Mouse (Mus musculus) CH12.LX (cell line): ENCODE measurements around the gene Cdc37. TPM values are rescaled to one million over a fixed set of nuclear protein-coding genes. Genes with fewer than 3 reads are reported as not detected.
A peak's percentile ranks its signal among the peaks of the same experiment; 100 is the strongest.

Source experiments
- DNase-seq: peaks from one replicate; pipeline ENCODE4 v3.0.0-alpha.2; 2013; ENCODE audit errors: extremely low read depth
- H3K27ac ChIP-seq: 2 replicates; pipeline ENCODE4 v1.5.1; 2012; ENCODE audit warnings: low read depth, mild to moderate bottlenecking, control low read depth, moderate library complexity; ENCODE audit not compliant: insufficient read depth
- H3K27me3 ChIP-seq: replicated peaks from 2 replicates; pipeline ENCODE3; 2012; ENCODE audit warnings: inconsistent platforms
- H3K36me3 ChIP-seq, 2 experiments: replicated peaks in 1 of 2; 2 replicates each; pipeline versions ENCODE3 to v1.6.1; 2012; ENCODE audit warnings: inconsistent platforms in 1 of 2, low read length in 1 of 2, mild to moderate bottlenecking in 1 of 2, mixed read lengths in 1 of 2, moderate library complexity in 1 of 2; ENCODE audit not compliant: control insufficient read depth in 1 of 2, insufficient read depth in 1 of 2
- H3K4me1 ChIP-seq, 2 experiments: 2 replicates each; pipeline ENCODE4 v1.6.1; 2012; ENCODE audit warnings: inconsistent platforms in 1 of 2, moderate library complexity in 1 of 2; ENCODE audit not compliant: insufficient read depth in 2 of 2, control insufficient read depth in 1 of 2
- H3K4me2 ChIP-seq: 2 replicates; pipeline ENCODE4 v1.6.1; 2012; ENCODE audit warnings: low read depth, mild to moderate bottlenecking, control low read depth; ENCODE audit not compliant: poor library complexity, insufficient read depth, severe bottlenecking
- H3K4me3 ChIP-seq, 3 experiments: fragments of 150-350 bp in 1 of 3; sonication (generic) in 1 of 3; replicated peaks in 1 of 3; 2 replicates each; pipeline versions ENCODE3 to v1.5.1; 2011 to 2012; ENCODE audit warnings: low read depth in 2 of 3, low read length in 2 of 3, mild to moderate bottlenecking in 2 of 3, moderate library complexity in 2 of 3, control low read depth in 1 of 3, improper control_type of control experiment in 1 of 3, inconsistent platforms in 1 of 3, mixed read lengths in 1 of 3; ENCODE audit not compliant: poor library complexity in 1 of 3
- H3K79me2 ChIP-seq: replicated peaks from 2 replicates; pipeline ENCODE4 v1.6.1; 2012; ENCODE audit warnings: mild to moderate bottlenecking, moderate library complexity; ENCODE audit not compliant: control insufficient read depth, poor library complexity, insufficient read depth, severe bottlenecking; ENCODE audit errors: extremely low read depth
- H3K9ac ChIP-seq: 2 replicates; pipeline ENCODE4 v1.6.1; 2012; ENCODE audit warnings: low read depth, mild to moderate bottlenecking, control low read depth, moderate library complexity; ENCODE audit not compliant: insufficient read depth
- H3K9me3 ChIP-seq: replicated peaks from 2 replicates; pipeline ENCODE3; 2012; ENCODE audit warnings: low read length, inconsistent platforms, mixed read lengths
- BHLHE40 ChIP-seq: IDR thresholded peaks from 2 replicates; pipeline ENCODE4 v1.6.1; 2011; ENCODE audit warnings: mild to moderate bottlenecking, low read depth, low read length, improper control_type of control experiment
- CHD2 ChIP-seq: IDR thresholded peaks from 2 replicates; pipeline ENCODE4 v1.6.1; 2011; ENCODE audit warnings: low read length, improper control_type of control experiment
- CTCF ChIP-seq, 2 experiments: IDR thresholded peaks in 1 of 2; conservative IDR thresholded peaks in 1 of 2; 2 replicates each; pipeline ENCODE4 v1.5.1; 2011 to 2012; ENCODE audit warnings: low read depth in 2 of 2, low read length in 2 of 2, improper control_type of control experiment in 1 of 2, inconsistent platforms in 1 of 2, mild to moderate bottlenecking in 1 of 2, moderate library complexity in 1 of 2
- E2F4 ChIP-seq: IDR thresholded peaks from 2 replicates; pipeline ENCODE4 v1.6.1; 2011; ENCODE audit warnings: low read depth, low read length, improper control_type of control experiment; ENCODE audit not compliant: insufficient replicate concordance
- ELF1 ChIP-seq: IDR thresholded peaks from 2 replicates; pipeline ENCODE4 v1.6.1; 2014; ENCODE audit warnings: low read depth, mild to moderate bottlenecking, inconsistent platforms, low read length, improper control_type of control experiment
- EP300 ChIP-seq: IDR thresholded peaks from 2 replicates; pipeline ENCODE4 v1.6.1; 2011; ENCODE audit warnings: low read length, improper control_type of control experiment
- ETS1 ChIP-seq: conservative IDR thresholded peaks from 2 replicates; pipeline ENCODE4 v1.6.1; 2012; ENCODE audit warnings: low read depth, mild to moderate bottlenecking, inconsistent platforms, low read length, improper control_type of control experiment, moderate library complexity
- GABPA ChIP-seq: IDR thresholded peaks from 2 replicates; pipeline ENCODE4 v1.6.1; 2012; ENCODE audit warnings: low read depth, low read length, improper control_type of control experiment, inconsistent platforms; ENCODE audit not compliant: insufficient replicate concordance
- IRF4 ChIP-seq: IDR thresholded peaks from 2 replicates; pipeline ENCODE4 v1.6.1; 2014; ENCODE audit warnings: low read depth, mild to moderate bottlenecking, inconsistent platforms, low read length, improper control_type of control experiment
- JUN ChIP-seq: IDR thresholded peaks from 2 replicates; pipeline ENCODE4 v1.6.1; 2011; ENCODE audit warnings: low read depth, mild to moderate bottlenecking, low read length, improper control_type of control experiment, moderate library complexity; ENCODE audit not compliant: insufficient read depth
- MAX ChIP-seq: IDR thresholded peaks from 2 replicates; pipeline ENCODE4 v1.6.1; 2011; ENCODE audit warnings: low read length, improper control_type of control experiment
- MAZ ChIP-seq: IDR thresholded peaks from 2 replicates; pipeline ENCODE4 v1.6.1; 2012; ENCODE audit warnings: low read depth, mild to moderate bottlenecking, inconsistent platforms, low read length, improper control_type of control experiment, moderate library complexity
- MEF2A ChIP-seq: IDR thresholded peaks from 2 replicates; pipeline ENCODE4 v1.6.1; 2014; ENCODE audit warnings: low read depth, mild to moderate bottlenecking, inconsistent platforms, low read length, improper control_type of control experiment, borderline replicate concordance
- MYC ChIP-seq: IDR thresholded peaks from 2 replicates; pipeline ENCODE4 v1.6.1; 2011; ENCODE audit warnings: low read depth, mild to moderate bottlenecking, improper control_type of control experiment, low read length
- NRF1 ChIP-seq: IDR thresholded peaks from 2 replicates; pipeline ENCODE4 v1.6.1; 2014; ENCODE audit warnings: low read depth, mild to moderate bottlenecking, inconsistent platforms, low read length, improper control_type of control experiment, moderate library complexity
- POLR2A ChIP-seq: IDR thresholded peaks from 2 replicates; pipeline ENCODE4 v1.6.1; 2011; ENCODE audit warnings: low read depth, mild to moderate bottlenecking, improper control_type of control experiment, low read length
- POLR2AphosphoS2 ChIP-seq: IDR thresholded peaks from 2 replicates; pipeline ENCODE4 v1.6.1; 2011; ENCODE audit warnings: low read depth, low read length, improper control_type of control experiment
- RAD21 ChIP-seq: IDR thresholded peaks from 2 replicates; pipeline ENCODE4 v1.6.1; 2011; ENCODE audit warnings: low read depth, mild to moderate bottlenecking, low read length, improper control_type of control experiment, moderate library complexity
- SMC3 ChIP-seq: IDR thresholded peaks from 2 replicates; pipeline ENCODE4 v1.6.1; 2011; ENCODE audit warnings: low read depth, low read length, improper control_type of control experiment
- TBP ChIP-seq: conservative IDR thresholded peaks from 2 replicates; pipeline ENCODE4 v1.6.1; 2011; ENCODE audit warnings: low read depth, low read length, improper control_type of control experiment
- TCF12 ChIP-seq: IDR thresholded peaks from 2 replicates; pipeline ENCODE4 v1.6.1; 2014; ENCODE audit warnings: low read depth, mild to moderate bottlenecking, inconsistent platforms, low read length, improper control_type of control experiment
- USF2 ChIP-seq: conservative IDR thresholded peaks from 2 replicates; pipeline ENCODE4 v1.6.1; 2011; ENCODE audit warnings: low read depth, low read length, improper control_type of control experiment
- ZKSCAN1 ChIP-seq: IDR thresholded peaks from 2 replicates; pipeline ENCODE4 v1.6.1; 2012; ENCODE audit warnings: low read depth, inconsistent platforms, low read length, improper control_type of control experiment, borderline replicate concordance
- ZMIZ1 ChIP-seq: IDR thresholded peaks from 2 replicates; pipeline ENCODE4 v1.6.1; 2012; ENCODE audit warnings: low read depth, mild to moderate bottlenecking, inconsistent platforms, low read length, improper control_type of control experiment
- ZNF384 ChIP-seq: IDR thresholded peaks from 2 replicates; pipeline ENCODE4 v1.6.1; 2012; ENCODE audit warnings: low read depth, low read length, improper control_type of control experiment, inconsistent platforms
- dilution Hi-C: fragments of 300-500 bp; cut with MboI; formaldehyde crosslinking; loops from 2 replicates; pipeline ENCODE4 v1.14.3; 2020; ENCODE audit warnings: low sequenced_read_pairs; ENCODE audit not compliant: extremely low pct_unique_long_range_greater_than_20kb, extremely low pct_ligation_motif_present
- in situ Hi-C: fragments of 300-500 bp; cut with MboI; formaldehyde crosslinking; loops from 3 replicates; pipeline ENCODE4 v1.14.3; 2019; ENCODE audit warnings: low sequenced_read_pairs, low pct_ligation_motif_present, low pct_unique_long_range_greater_than_20kb, mixed read lengths
- polyA plus RNA-seq: library from polyadenylated mRNA; unstranded; fragments of >175 nt; gene quantifications from 2 replicates; pipeline ENCODE4 v1.2.1, GENCODE M21; 2012; ENCODE audit warnings: low read depth; ENCODE audit not compliant: insufficient read length
- total RNA-seq, 2 experiments: library from RNA; depleted of rRNA; stranded (reverse); fragments of 300-350 nt in 1 of 2; fragments of >200 nt in 1 of 2; gene quantifications; 2 replicates each; pipeline ENCODE4 v1.2.3; 2012 to 2014

Gene Cdc37
- total and polyA plus RNA-seq, 3 experiments, result 87.2 to 447 (median 230) TPM

- peaks cover 28 to 74% of the 10 kb centered on the region in 2 experiments for H3K4me1 ChIP-seq
- in situ Hi-C loops (loop anchor here (5.0 kb wide), 1 partner anchor 41 kb away; the partner anchor contains the start of genes Gm38431 and Raver1), dilution Hi-C loops (no loop called here)
- no peaks in the 10 kb centered on the region for H3K27me3 ChIP-seq
- H3K27ac ChIP-seq, result peak overlapping the region; percentile 98
- H3K4me2 ChIP-seq, result no peak overlapping the region; the same call in 1 of the 2 replicates
- TF ChIP-seq TCF12, result peak; percentile 88
- peak; percentile 31; the same call in 1 of the 2 replicates for TF ChIP-seq NRF1
- TF ChIP-seq JUN, result no peak
- no peak for TF ChIP-seq ZKSCAN1
- no peak for TF ChIP-seq USF2
- peak in 1 of 2 experiments; percentile 69; a peak in 2 of 4 replicates for TF ChIP-seq CTCF (conservative IDR thresholded peaks at IDR 0.05 in 1 of 2, IDR thresholded peaks at IDR 0.05 in 1 of 2; ENCODE audit: low read depth in 2 of 2, low read length in 2 of 2)
- TF ChIP-seq GABPA, result no peak
- peak; percentile 38; the same call in 1 of the 2 replicates for TF ChIP-seq TBP
- peak; percentile 49; the same call in 1 of the 2 replicates for TF ChIP-seq POLR2A
- no peak for TF ChIP-seq MAZ
- peak; percentile 20; the same call in 1 of the 2 replicates for TF ChIP-seq ZMIZ1
- TF ChIP-seq RAD21, result peak; percentile 34
- no peak for TF ChIP-seq E2F4
- peak; percentile 84 for TF ChIP-seq IRF4
- peak; percentile 65; the same call in 1 of the 2 replicates for TF ChIP-seq CHD2
- TF ChIP-seq POLR2AphosphoS2, result peak; percentile 76
- peak; percentile 67; the same call in 1 of the 2 replicates for TF ChIP-seq MAX
- peak; percentile 22; the same call in 1 of the 2 replicates for TF ChIP-seq SMC3
- peak; percentile 68; the same call in 1 of the 2 replicates for TF ChIP-seq EP300
- no peak for TF ChIP-seq ZNF384
- TF ChIP-seq ELF1, result no peak; the same call in 1 of the 2 replicates
- TF ChIP-seq MEF2A, result peak; percentile 81; the same call in 1 of the 2 replicates
- TF ChIP-seq BHLHE40, result peak; percentile 83
- 0 out of 2 replicates have a peak, but pooled peaks have one; percentile 56 for TF ChIP-seq MYC
- TF ChIP-seq ETS1, result peak; percentile 85
- no peaks in the 10 kb centered on the region for H3K9me3 ChIP-seq
- peaks cover 22 to 28% of the 10 kb centered on the region in 2 experiments for H3K36me3 ChIP-seq
- DNase-seq, result peak; percentile 88
- H3K4me3 ChIP-seq, result no peak overlapping the region
- H3K79me2 ChIP-seq, result peaks cover 18% of the 10 kb centered on the region
- peak overlapping the region; percentile 10; the same call in 1 of the 2 replicates for H3K9ac ChIP-seq
Measured at GRCm38 (mm10) chr9:21133064-21133707, 16.6 kb downstream of the Cdc37 start.
